Comparison of ENCODE assay signal across 14 mouse cellular contexts in the genomic region with DNA sequence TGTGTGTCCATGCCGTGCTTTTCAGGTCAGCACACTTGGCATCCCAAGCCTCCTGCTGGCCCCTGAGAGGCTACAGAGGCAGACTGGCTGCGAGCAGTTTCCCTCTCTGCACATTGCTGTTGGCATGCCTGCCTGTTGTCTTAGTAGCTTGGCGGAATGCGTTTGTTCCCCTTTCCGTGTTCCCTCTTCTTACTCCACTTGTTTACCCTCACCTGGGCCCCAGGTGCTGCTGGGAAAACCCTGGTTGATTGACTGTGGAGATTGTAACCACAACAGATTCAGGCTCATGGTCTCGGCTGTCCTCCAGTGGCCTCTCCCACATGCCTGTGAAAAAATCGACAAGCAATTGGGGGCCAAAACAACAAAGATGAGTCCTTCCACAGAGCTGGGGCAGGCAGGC. TPM values are rescaled to one million over a fixed set of nuclear protein-coding genes. Genes with fewer than 3 reads are reported as not detected.
DNase-seq lines count a peak whose midpoint lies in the region; ATAC-seq lines count a peak whose summit lies in the region.
"Had no signal": no experiment of that assay in that cellular context is flagged by ENCODE, and none has a peak within 500 bp of the region (broad histone marks: within the 10 kb centered on the region; RNA-seq: fewer than 3 reads in every experiment).

No protein-coding gene starts in this region.

- H3K4me1 ChIP-seq in embryonic facial prominence, embryonic 10.5 days = peaks cover 65% of the 10 kb centered on the region

- WGBS in embryonic facial prominence, embryonic 10.5 days = 77% methylated on average over 7 of the region's 7 CpGs

- H3K9me3 ChIP-seq in embryonic facial prominence, embryonic 10.5 days = no peaks in the 10 kb centered on the region
- H3K9me3 ChIP-seq: forebrain, embryonic 15.5 days had no signal

- H3K4me3 ChIP-seq in embryonic facial prominence, embryonic 10.5 days = no peak overlapping the region
- H3K4me3 ChIP-seq: forebrain, embryonic 15.5 days had no signal

- no peaks in the 10 kb centered on the region; the same call in 1 of the 2 replicates for H3K27me3 ChIP-seq in embryonic facial prominence, embryonic 10.5 days (replicated peaks; ENCODE audit: low read depth, poor library complexity, severe bottlenecking)
- H3K27me3 ChIP-seq: forebrain, embryonic 15.5 days had no signal

- H3K36me3 ChIP-seq in embryonic facial prominence, embryonic 10.5 days (replicated peaks) = no peaks in the 10 kb centered on the region
- H3K36me3 ChIP-seq: forebrain, embryonic 15.5 days had no signal

- peak overlapping the region; percentile 44; the same call in 1 of the 2 replicates for H3K27ac ChIP-seq in embryonic facial prominence, embryonic 10.5 days (replicated peaks)
- H3K27ac ChIP-seq: forebrain, embryonic 15.5 days; macrophage had no signal

- DNase-seq in kidney, adult 18-20 months = peak; percentile 35
- no peak for DNase-seq in kidney, postnatal 10 days
- peak; percentile 10 for DNase-seq in A20 (ENCODE audit: low read depth, low spot score)
- no peak for DNase-seq in embryonic facial prominence, embryonic 10.5 days (ENCODE audit: low spot score)
- DNase-seq in lung, postnatal 10 days = peak; percentile 39
- DNase-seq in left cerebral cortex, postnatal 4 days = no peak
- DNase-seq: cerebellum, adult 9-11 months; thymus, adult 2 months had no signal

- intact Hi-C loops in left cerebral cortex, postnatal 4 days (cut with DNase I) = no loop called here

- ATAC-seq in megakaryocyte, adult 5-6 weeks (ENCODE audit: poor library complexity, severe bottlenecking) = no peak
- ATAC-seq in megakaryocyte progenitor cell, adult 5-6 weeks (replicated peaks; ENCODE audit: poor library complexity) = no peak
- ATAC-seq: forebrain, embryonic 15.5 days; inflammation-experienced regulatory T-cells, adult 6 months had no signal

RNA-seq across cellular contexts. Expression of gene Eva1c, which starts 22.2 kb away (rescaled TPM):
- polyA plus RNA-seq in embryonic facial prominence, embryonic 10.5 days (2016; fragmentation: Nextera tagmentation; extraction: Ambion mirVana) = 0.36 and 0.41 TPM in 2 replicates
- not detected in 2 replicates for total RNA-seq in megakaryocyte, adult 5-6 weeks (2015)
- total RNA-seq in megakaryocyte, adult 5-6 weeks (2017) = not detected in 2 replicates
- not detected in 2 replicates for total RNA-seq in megakaryocyte progenitor cell, adult 5-6 weeks (2015)
- total RNA-seq in megakaryocyte progenitor cell, adult 5-6 weeks (2017) = not detected in 2 replicates
- 1 to 10 TPM in 1 of 2 experiments, under 1 TPM in 1; 0.96 to 1.4 TPM for total RNA-seq in left cerebral cortex, postnatal 4 days (2021)
- total RNA-seq: hematopoietic stem cell, adult 5-6 weeks had no signal
- polyA plus RNA-seq: inflammation-experienced regulatory T-cells, adult 6 months; macrophage had no signal

RNA-seq across cellular contexts. Expression of gene Urb1, which starts 38.5 kb away (rescaled TPM):
- 10.9 and 11.5 TPM in 2 replicates for polyA plus RNA-seq in embryonic facial prominence, embryonic 10.5 days (2016; fragmentation: Nextera tagmentation; extraction: Ambion mirVana)
- total RNA-seq in megakaryocyte, adult 5-6 weeks (2015) = 3.6 and 5.9 TPM in 2 replicates
- total RNA-seq in megakaryocyte, adult 5-6 weeks (2017) = 3.6 and 5.0 TPM in 2 replicates
- total RNA-seq in megakaryocyte progenitor cell, adult 5-6 weeks (2015) = 8.1 and 8.9 TPM in 2 replicates
- 7.7 and 9.1 TPM in 2 replicates for total RNA-seq in megakaryocyte progenitor cell, adult 5-6 weeks (2017)
- total RNA-seq in left cerebral cortex, postnatal 4 days (2021) = 10 to 100 TPM; 15.9 to 18.5 TPM

Comparison
In these comparisons a context has a peak if more than half of its experiments do, and no peak if none do; other contexts are left out.
1. DNase-seq: peak in kidney, adult 18-20 months (single experiment), A20 (single experiment) and lung, postnatal 10 days (single experiment); none in kidney, postnatal 10 days (single experiment), embryonic facial prominence, embryonic 10.5 days (single experiment) and left cerebral cortex, postnatal 4 days (single experiment).